Mouse (Mus musculus): ENCODE measurements around the gene Erc2. TPM values are rescaled to one million over a fixed set of nuclear protein-coding genes. Genes with fewer than 3 reads are reported as not detected.

Gene Erc2
- polyA plus RNA-seq, 1 experiment from 2014 or later = 90.7 TPM

DNA sequence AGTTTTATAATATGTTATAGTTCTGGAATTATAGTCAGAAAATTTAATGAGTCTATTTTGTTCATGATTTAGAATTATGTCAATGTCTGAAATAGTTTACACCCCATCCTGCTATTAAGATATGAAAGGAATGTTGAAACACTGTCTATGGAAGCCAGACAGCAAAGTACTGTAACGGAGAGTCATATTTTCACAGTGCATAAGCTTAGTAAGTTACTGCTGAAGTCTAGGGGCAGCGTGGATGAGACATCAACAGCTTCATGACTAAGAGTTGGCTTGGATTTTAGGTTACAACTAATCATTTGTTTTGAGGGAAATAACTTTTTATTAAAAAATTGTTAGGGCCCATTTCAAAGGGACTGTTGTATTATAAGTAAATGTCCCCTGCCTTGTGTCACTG lies 412.8 kb downstream of the Erc2 start:
- H3K9me3 ChIP-seq (ENCODE audit: control insufficient read depth, low read length) = no peaks in the 10 kb centered on the region
- no peak for ATAC-seq (ENCODE audit: low FRiP score, low TSS enrichment)
- H3K27me3 ChIP-seq (ENCODE audit: control insufficient read depth, insufficient read depth, low read length) = no peaks in the 10 kb centered on the region
- no peak for DNase-seq
- H3K4me2 ChIP-seq (ENCODE audit: low read length) = no peak overlapping the region
- 93% methylated on average over 2 of the region's 2 CpGs for WGBS
- H3K27ac ChIP-seq (replicated peaks; ENCODE audit: low read depth, low read length) = no peak overlapping the region
- no peak overlapping the region for H3K9ac ChIP-seq (replicated peaks; ENCODE audit: low read length)
- H3K4me1 ChIP-seq (ENCODE audit: control insufficient read depth, insufficient read depth, low read length) = no peaks in the 10 kb centered on the region; the same call in 1 of the 2 replicates
- H3K36me3 ChIP-seq (ENCODE audit: control insufficient read depth, insufficient read depth, low read length) = no peaks in the 10 kb centered on the region
- H3K4me3 ChIP-seq (replicated peaks; ENCODE audit: low read depth, low read length) = no peak overlapping the region

DNA sequence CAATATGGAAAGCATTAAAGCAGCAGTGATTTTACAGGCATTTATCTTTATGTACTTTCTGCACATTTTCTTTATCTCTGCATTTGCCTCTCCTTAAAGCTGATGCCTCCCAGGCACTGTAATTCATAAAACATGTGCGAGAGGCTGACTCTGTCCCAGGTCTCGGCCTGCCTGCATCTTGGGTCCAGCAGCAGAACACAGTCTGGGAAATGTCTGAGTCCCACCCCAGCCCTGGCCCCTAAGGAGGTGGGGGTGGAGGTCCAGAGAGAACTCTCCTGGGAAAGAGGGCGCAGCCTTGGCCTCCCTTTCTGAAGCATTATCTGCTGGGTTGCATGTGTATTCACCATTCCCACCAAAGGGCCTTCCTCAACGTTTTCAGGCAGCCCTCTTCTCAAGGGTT lies 420.9 kb downstream of the Erc2 start:
- 55% methylated on average over 4 of the region's 4 CpGs for WGBS
- Histone ChIP-seq H3K36me3 (ENCODE audit: control insufficient read depth, insufficient read depth, low read length) (no peaks in the 10 kb centered on the region; the same call in 1 of the 2 replicates), H3K9me3 (ENCODE audit: control insufficient read depth, low read length) (no peaks in the 10 kb centered on the region), H3K4me1 (ENCODE audit: control insufficient read depth, insufficient read depth, low read length) (peaks cover 12% of the 10 kb centered on the region; the same call in 1 of the 2 replicates), H3K27ac (replicated peaks; ENCODE audit: low read depth, low read length) (peak overlapping the region; percentile 57), H3K9ac (replicated peaks; ENCODE audit: low read length) (no peak overlapping the region), H3K27me3 (ENCODE audit: control insufficient read depth, insufficient read depth, low read length) (no peaks in the 10 kb centered on the region), H3K4me2 (ENCODE audit: low read length) (no peak overlapping the region), H3K4me3 (replicated peaks; ENCODE audit: low read depth, low read length) (no peak overlapping the region)
- ATAC-seq (ENCODE audit: low FRiP score, low TSS enrichment) (no peak), DNase-seq (peak; percentile 30)

DNA sequence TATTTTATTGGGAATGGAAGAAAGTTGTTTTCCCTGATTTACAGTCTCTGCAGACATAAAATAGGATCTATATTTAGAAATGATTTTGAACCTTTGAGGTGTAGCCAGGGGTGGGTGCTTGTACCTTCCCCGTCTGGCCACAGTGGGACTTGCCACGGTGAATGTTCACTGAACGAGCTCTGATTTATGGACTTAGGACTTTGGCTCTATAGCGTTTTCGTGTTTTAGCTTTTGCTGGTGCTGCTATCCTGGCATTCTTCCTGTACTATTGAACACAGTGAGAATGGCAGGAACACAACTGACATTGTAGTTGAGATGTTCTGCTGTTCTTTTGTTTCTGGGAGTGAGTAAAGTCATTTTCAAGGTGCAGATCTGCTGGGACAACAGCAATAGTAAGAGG lies 429.4 kb downstream of the Erc2 start:
- Histone ChIP-seq H3K4me2 (ENCODE audit: low read length) (no peak overlapping the region), H3K27me3 (ENCODE audit: control insufficient read depth, insufficient read depth, low read length) (no peaks in the 10 kb centered on the region), H3K27ac (replicated peaks; ENCODE audit: low read depth, low read length) (no peak overlapping the region), H3K9me3 (ENCODE audit: control insufficient read depth, low read length) (no peaks in the 10 kb centered on the region), H3K9ac (replicated peaks; ENCODE audit: low read length) (no peak overlapping the region), H3K4me1 (ENCODE audit: control insufficient read depth, insufficient read depth, low read length) (no peaks in the 10 kb centered on the region), H3K4me3 (replicated peaks; ENCODE audit: low read depth, low read length) (no peak overlapping the region), H3K36me3 (ENCODE audit: control insufficient read depth, insufficient read depth, low read length) (no peaks in the 10 kb centered on the region; the same call in 1 of the 2 replicates)
- ATAC-seq (ENCODE audit: low FRiP score, low TSS enrichment) = no peak
- 93% methylated on average over 5 of the region's 5 CpGs for WGBS
- no peak for DNase-seq

GRCm38 (mm10) chr14:28057159-28057884 lies 435.1 kb downstream of the Erc2 start:
- Histone ChIP-seq H3K36me3 (ENCODE audit: control insufficient read depth, insufficient read depth, low read length) (no peaks in the 10 kb centered on the region), H3K9ac (replicated peaks; ENCODE audit: low read length) (no peak overlapping the region), H3K27ac (replicated peaks; ENCODE audit: low read depth, low read length) (peak overlapping the region; percentile 6; the same call in 1 of the 2 replicates), H3K4me3 (replicated peaks; ENCODE audit: low read depth, low read length) (no peak overlapping the region), H3K27me3 (ENCODE audit: control insufficient read depth, insufficient read depth, low read length) (no peaks in the 10 kb centered on the region), H3K9me3 (ENCODE audit: control insufficient read depth, low read length) (no peaks in the 10 kb centered on the region), H3K4me1 (ENCODE audit: control insufficient read depth, insufficient read depth, low read length) (peaks cover 12% of the 10 kb centered on the region), H3K4me2 (ENCODE audit: low read length) (no peak overlapping the region)
- DNase-seq = peak; percentile 8
- ATAC-seq (ENCODE audit: low FRiP score, low TSS enrichment) = no peak
- WGBS = 32% methylated on average over 11 of the region's 11 CpGs

DNA sequence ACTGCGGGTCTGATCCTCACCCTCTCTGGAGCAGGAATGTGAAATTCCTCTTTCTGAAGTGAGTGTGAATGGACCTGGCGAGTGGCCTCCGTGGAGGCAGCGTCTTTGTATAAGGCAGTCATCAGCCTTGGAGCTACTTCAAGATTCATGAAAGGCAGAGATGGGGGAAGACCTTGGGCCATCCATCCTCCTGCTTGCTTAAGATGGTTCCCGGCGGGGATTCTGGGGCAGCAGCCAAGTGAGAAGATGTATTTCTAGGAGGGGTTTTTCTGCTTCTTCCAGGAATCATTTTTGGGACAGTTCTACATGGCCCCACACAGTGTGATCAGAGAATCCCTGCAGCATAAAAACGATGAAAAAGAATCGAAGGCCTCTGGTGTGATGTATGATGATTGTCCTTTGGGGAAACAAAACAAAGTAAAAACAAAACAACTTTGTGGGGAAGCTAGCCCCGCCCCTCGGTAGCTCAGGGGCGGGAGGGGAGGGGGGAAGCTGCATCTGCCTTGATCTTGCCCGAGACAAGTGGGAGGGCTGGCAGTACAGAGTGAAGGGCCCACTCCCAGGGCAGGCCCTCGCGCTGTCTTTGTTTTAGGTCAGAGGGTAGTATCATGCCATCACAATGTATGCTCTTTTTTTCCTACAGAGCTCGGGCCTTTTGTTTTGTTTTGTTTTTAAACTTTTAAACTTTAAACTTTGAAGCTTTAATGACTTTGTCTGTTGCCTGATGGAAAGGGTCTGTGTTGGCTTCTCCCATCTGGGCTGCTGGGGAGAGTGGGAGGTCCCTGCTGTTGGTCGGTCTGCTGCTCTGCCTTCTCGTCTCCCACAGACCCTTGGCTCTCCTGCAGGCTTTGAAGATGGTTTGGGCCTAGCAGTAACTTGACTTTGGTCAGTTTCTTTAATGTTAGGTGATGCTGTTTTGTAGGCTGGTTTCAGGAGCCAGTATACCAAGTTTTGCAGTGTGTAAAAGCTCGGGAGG lies 435.9 kb downstream of the Erc2 start:
- H3K36me3 ChIP-seq (ENCODE audit: control insufficient read depth, insufficient read depth, low read length) = no peaks in the 10 kb centered on the region
- H3K4me1 ChIP-seq (ENCODE audit: control insufficient read depth, insufficient read depth, low read length) = peaks cover 12% of the 10 kb centered on the region
- peak overlapping the region; percentile 6; the same call in 1 of the 2 replicates for H3K27ac ChIP-seq (replicated peaks; ENCODE audit: low read depth, low read length)
- no peaks in the 10 kb centered on the region for H3K27me3 ChIP-seq (ENCODE audit: control insufficient read depth, insufficient read depth, low read length)
- no peaks in the 10 kb centered on the region for H3K9me3 ChIP-seq (ENCODE audit: control insufficient read depth, low read length)
- H3K9ac ChIP-seq (replicated peaks; ENCODE audit: low read length) = no peak overlapping the region
- no peak overlapping the region for H3K4me3 ChIP-seq (replicated peaks; ENCODE audit: low read depth, low read length)
- ATAC-seq (ENCODE audit: low FRiP score, low TSS enrichment) (0 out of 2 replicates have a peak, but pooled peaks have one; percentile 55), DNase-seq (peak; percentile 66)
- H3K4me2 ChIP-seq (ENCODE audit: low read length) = no peak overlapping the region
- WGBS = 11% methylated on average over 18 of the region's 18 CpGs

- Histone ChIP-seq H3K4me2 (ENCODE audit: low read length) (no peak overlapping the region), H3K36me3 (ENCODE audit: control insufficient read depth, insufficient read depth, low read length) (no peaks in the 10 kb centered on the region), H3K9me3 (ENCODE audit: control insufficient read depth, low read length) (no peaks in the 10 kb centered on the region), H3K4me1 (ENCODE audit: control insufficient read depth, insufficient read depth, low read length) (peaks cover 12% of the 10 kb centered on the region), H3K27me3 (ENCODE audit: control insufficient read depth, insufficient read depth, low read length) (no peaks in the 10 kb centered on the region), H3K27ac (replicated peaks; ENCODE audit: low read depth, low read length) (no peak overlapping the region), H3K9ac (replicated peaks; ENCODE audit: low read length) (no peak overlapping the region), H3K4me3 (replicated peaks; ENCODE audit: low read depth, low read length) (no peak overlapping the region)
- ATAC-seq (ENCODE audit: low FRiP score, low TSS enrichment) = no peak
- WGBS = 63% methylated on average over 4 of the region's 4 CpGs
- peak; percentile 76 for DNase-seq
Observed at GRCm38 (mm10) chr14:28060891-28061290, 438.7 kb downstream of the Erc2 start.

GRCm38 (mm10) chr14:28061649-28062375 lies 439.6 kb downstream of the Erc2 start:
- no peaks in the 10 kb centered on the region for H3K9me3 ChIP-seq (ENCODE audit: control insufficient read depth, low read length)
- WGBS = 80% methylated on average over 3 of the region's 3 CpGs
- H3K27me3 ChIP-seq (ENCODE audit: control insufficient read depth, insufficient read depth, low read length) = no peaks in the 10 kb centered on the region
- peaks cover 12% of the 10 kb centered on the region for H3K4me1 ChIP-seq (ENCODE audit: control insufficient read depth, insufficient read depth, low read length)
- no peak overlapping the region for H3K4me3 ChIP-seq (replicated peaks; ENCODE audit: low read depth, low read length)
- no peak for ATAC-seq (ENCODE audit: low FRiP score, low TSS enrichment)
- H3K36me3 ChIP-seq (ENCODE audit: control insufficient read depth, insufficient read depth, low read length) = no peaks in the 10 kb centered on the region
- no peak overlapping the region for H3K9ac ChIP-seq (replicated peaks; ENCODE audit: low read length)
- no peak overlapping the region for H3K27ac ChIP-seq (replicated peaks; ENCODE audit: low read depth, low read length)
- no peak for DNase-seq
- H3K4me2 ChIP-seq (ENCODE audit: low read length) = no peak overlapping the region

- 33% methylated on average over 12 of the region's 12 CpGs for WGBS
- H3K9ac ChIP-seq (replicated peaks; ENCODE audit: low read length) = no peak overlapping the region
- no peaks in the 10 kb centered on the region for H3K36me3 ChIP-seq (ENCODE audit: control insufficient read depth, insufficient read depth, low read length)
- H3K27me3 ChIP-seq (ENCODE audit: control insufficient read depth, insufficient read depth, low read length) = no peaks in the 10 kb centered on the region
- DNase-seq (peak; percentile 33), ATAC-seq (ENCODE audit: low FRiP score, low TSS enrichment) (no peak)
- no peaks in the 10 kb centered on the region for H3K4me1 ChIP-seq (ENCODE audit: control insufficient read depth, insufficient read depth, low read length)
- no peak overlapping the region for H3K4me2 ChIP-seq (ENCODE audit: low read length)
- H3K9me3 ChIP-seq (ENCODE audit: control insufficient read depth, low read length) = no peaks in the 10 kb centered on the region
- H3K27ac ChIP-seq (replicated peaks; ENCODE audit: low read depth, low read length) = no peak overlapping the region
- no peak overlapping the region for H3K4me3 ChIP-seq (replicated peaks; ENCODE audit: low read depth, low read length)
Observed at GRCm38 (mm10) chr14:28068021-28068420, 445.8 kb downstream of the Erc2 start.

Data from midbrain, embryonic 14.5 days (tissue).